8 mouse cellular contexts compared by ENCODE assay signal in genomic region chr4:119539031-119539824, GRCm38 (mm10). TPM values are rescaled to one million over a fixed set of nuclear protein-coding genes. Genes with fewer than 3 reads are reported as not detected.
A peak's percentile ranks its signal among the peaks of the same experiment; 100 is the strongest.
DNase-seq lines count a peak whose midpoint lies in the region; ATAC-seq and TF ChIP-seq lines count a peak whose summit lies in the region.

Frg2f1 (minus strand) TSS chr4:119539529.

- 0 out of 4 replicates have a peak, but pooled peaks of 1 of the 2 experiments have one; percentile 0 for TF ChIP-seq CTCF in CH12.LX (conservative IDR thresholded peaks at IDR 0.05 in 1 of 2, IDR thresholded peaks at IDR 0.05 in 1 of 2; ENCODE audit: low read depth in 2 of 2, low read length in 2 of 2)

- H3K9ac ChIP-seq in CH12.LX (ENCODE audit: insufficient read depth, low read depth): peak within 1 kb of the TSS; percentile 94
- H3K9ac ChIP-seq in forebrain, embryonic 11.5 days (ENCODE audit: low read length): peak within 1 kb of the TSS; percentile 94
- peak within 1 kb of the TSS; percentile 97 for H3K9ac ChIP-seq in heart, embryonic 16.5 days (ENCODE audit: low read length)
- H3K9ac ChIP-seq in liver, embryonic 15.5 days: peak within 1 kb of the TSS; percentile 89
- peak within 1 kb of the TSS; percentile 97 for H3K9ac ChIP-seq in neural tube, embryonic 12.5 days

- TF ChIP-seq EP300 in CH12.LX (IDR thresholded peaks at IDR 0.05; ENCODE audit: low read length): no peak

- peak; percentile 87 for DNase-seq in CH12.LX (ENCODE audit: extremely low read depth)
- DNase-seq in c-Kit-positive CD71-positive TER-119-negative erythroid progenitor cells, embryonic 14.5 days (ENCODE audit: low read depth): peak; percentile 76
- peak; percentile 98 for DNase-seq in forebrain, embryonic 11.5 days (ENCODE audit: low spot score)
- DNase-seq in kidney, postnatal 36 days: peak; percentile 96 to 98
- peak; percentile 92 for DNase-seq in telencephalon, adult 2 months (ENCODE audit: low read depth, low spot score)

- dilution Hi-C loops in CH12.LX (cut with MboI; ENCODE audit: extremely low pct_ligation_motif_present, extremely low pct_unique_long_range_greater_than_20kb, low sequenced_read_pairs): no loop called here

- H3K27ac ChIP-seq in CH12.LX (ENCODE audit: insufficient read depth, low read depth): peak within 1 kb of the TSS; percentile 85
- peak within 1 kb of the TSS; percentile 96 for H3K27ac ChIP-seq in forebrain, embryonic 11.5 days (ENCODE audit: low read depth, low read length)
- peak within 1 kb of the TSS; percentile 99 for H3K27ac ChIP-seq in heart, embryonic 16.5 days (ENCODE audit: low read length)
- H3K27ac ChIP-seq in liver, embryonic 15.5 days (replicated peaks): peak within 1 kb of the TSS; percentile 89
- peak within 1 kb of the TSS; percentile 99 for H3K27ac ChIP-seq in neural tube, embryonic 12.5 days

- peak; percentile 95 for ATAC-seq in forebrain, embryonic 11.5 days (replicated peaks; ENCODE audit: low FRiP score)
- peak; percentile 92 for ATAC-seq in heart, embryonic 16.5 days (replicated peaks; ENCODE audit: extremely low read depth, insufficient read depth, low FRiP score)
- ATAC-seq in liver, embryonic 15.5 days (ENCODE audit: insufficient read depth): peak; percentile 95
- peak; percentile 93 for ATAC-seq in neural tube, embryonic 12.5 days (ENCODE audit: low FRiP score, low read depth)

- peaks cover 38% of the 10 kb centered on the region for H3K79me2 ChIP-seq in CH12.LX (replicated peaks; ENCODE audit: control insufficient read depth, extremely low read depth, insufficient read depth, poor library complexity, severe bottlenecking)

- H3K4me2 ChIP-seq in CH12.LX (ENCODE audit: insufficient read depth, low read depth, poor library complexity, severe bottlenecking): peak within 1 kb of the TSS; percentile 92
- H3K4me2 ChIP-seq in forebrain, embryonic 11.5 days (ENCODE audit: low read depth, low read length, severe bottlenecking): peak within 1 kb of the TSS; percentile 80
- H3K4me2 ChIP-seq in heart, embryonic 16.5 days (ENCODE audit: low read depth, low read length): peak within 1 kb of the TSS; percentile 89
- peak within 1 kb of the TSS; percentile 97 for H3K4me2 ChIP-seq in liver, embryonic 15.5 days
- H3K4me2 ChIP-seq in neural tube, embryonic 12.5 days (replicated peaks): peak within 1 kb of the TSS; percentile 78

- 1% methylated on average over 72 of the region's 85 CpGs for WGBS in forebrain, embryonic 11.5 days
- under 1% methylated on average over 76 of the region's 85 CpGs for WGBS in heart, embryonic 16.5 days
- WGBS in liver, embryonic 15.5 days (ENCODE audit: insufficient replicate concordance): under 1% methylated on average over 85 of the region's 85 CpGs
- under 1% methylated on average over 84 of the region's 85 CpGs for WGBS in neural tube, embryonic 12.5 days

- H3K9me3 ChIP-seq in CH12.LX (replicated peaks; ENCODE audit: low read length): no peaks in the 10 kb centered on the region
- no peaks in the 10 kb centered on the region for H3K9me3 ChIP-seq in forebrain, embryonic 11.5 days (ENCODE audit: control insufficient read depth, low read length)
- no peaks in the 10 kb centered on the region for H3K9me3 ChIP-seq in heart, embryonic 16.5 days (replicated peaks; ENCODE audit: control insufficient read depth, low read length)
- no peaks in the 10 kb centered on the region for H3K9me3 ChIP-seq in liver, embryonic 15.5 days (replicated peaks)
- no peaks in the 10 kb centered on the region for H3K9me3 ChIP-seq in neural tube, embryonic 12.5 days

- no peaks in the 10 kb centered on the region for H3K27me3 ChIP-seq in CH12.LX (replicated peaks)
- no peaks in the 10 kb centered on the region for H3K27me3 ChIP-seq in forebrain, embryonic 11.5 days (ENCODE audit: control insufficient read depth, insufficient read depth, low read length)
- H3K27me3 ChIP-seq in heart, embryonic 16.5 days (ENCODE audit: control insufficient read depth, insufficient read depth, low read length): no peaks in the 10 kb centered on the region
- no peaks in the 10 kb centered on the region for H3K27me3 ChIP-seq in liver, embryonic 15.5 days
- H3K27me3 ChIP-seq in neural tube, embryonic 12.5 days (replicated peaks): no peaks in the 10 kb centered on the region

- peaks cover 0 to 2% of the 10 kb centered on the region in 2 experiments for H3K36me3 ChIP-seq in CH12.LX (replicated peaks in 1 of 2; ENCODE audit: control insufficient read depth in 1 of 2, insufficient read depth in 1 of 2, low read length in 1 of 2)
- H3K36me3 ChIP-seq in forebrain, embryonic 11.5 days (ENCODE audit: control insufficient read depth, insufficient read depth, low read length): no peaks in the 10 kb centered on the region
- H3K36me3 ChIP-seq in heart, embryonic 16.5 days (ENCODE audit: control insufficient read depth, insufficient read depth): no peaks in the 10 kb centered on the region
- no peaks in the 10 kb centered on the region for H3K36me3 ChIP-seq in liver, embryonic 15.5 days (replicated peaks)
- no peaks in the 10 kb centered on the region for H3K36me3 ChIP-seq in neural tube, embryonic 12.5 days

- peaks cover 0 to 38% of the 10 kb centered on the region in 2 experiments; a peak in 2 of 4 replicates for H3K4me1 ChIP-seq in CH12.LX (ENCODE audit: control insufficient read depth in 1 of 2, insufficient read depth in 2 of 2)
- H3K4me1 ChIP-seq in forebrain, embryonic 11.5 days (replicated peaks; ENCODE audit: control insufficient read depth, insufficient read depth, low read length): peaks cover 4% of the 10 kb centered on the region; the same call in 1 of the 2 replicates
- H3K4me1 ChIP-seq in heart, embryonic 16.5 days (ENCODE audit: control insufficient read depth, insufficient read depth, low read length): peaks cover 19% of the 10 kb centered on the region
- peaks cover 41% of the 10 kb centered on the region for H3K4me1 ChIP-seq in liver, embryonic 15.5 days (replicated peaks)
- H3K4me1 ChIP-seq in neural tube, embryonic 12.5 days: peaks cover 15% of the 10 kb centered on the region; the same call in 1 of the 2 replicates

- in situ Hi-C loops in CH12.LX (cut with MboI; ENCODE audit: low pct_ligation_motif_present, low pct_unique_long_range_greater_than_20kb, low sequenced_read_pairs): loop anchor here (10.0 kb wide), 2 partner anchors 104 to 294 kb away; no protein-coding TSS in a partner anchor

- H3K4me3 ChIP-seq in CH12.LX (replicated peaks in 1 of 3; ENCODE audit: low read depth in 2 of 3, low read length in 2 of 3, poor library complexity in 1 of 3): peak within 1 kb of the TSS; percentile 82 to 100 (median 99)
- peak within 1 kb of the TSS; percentile 93 for H3K4me3 ChIP-seq in forebrain, embryonic 11.5 days (ENCODE audit: low read depth, low read length)
- peak within 1 kb of the TSS; percentile 99 for H3K4me3 ChIP-seq in heart, embryonic 16.5 days (ENCODE audit: low read length)
- H3K4me3 ChIP-seq in liver, embryonic 15.5 days (replicated peaks): peak within 1 kb of the TSS; percentile 94
- H3K4me3 ChIP-seq in neural tube, embryonic 12.5 days: peak within 1 kb of the TSS; percentile 83

- TF ChIP-seq POLR2A in CH12.LX (IDR thresholded peaks at IDR 0.05; ENCODE audit: low read depth, low read length): peak; percentile 63

- no peak for TF ChIP-seq RAD21 in CH12.LX (IDR thresholded peaks at IDR 0.05; ENCODE audit: low read depth, low read length)

TF ChIP-seq in CH12.LX, 34 proteins besides CTCF, POLR2A, EP300 and RAD21 (continues in another document):
- TF ChIP-seq NRF1 (IDR thresholded peaks at IDR 0.05; ENCODE audit: low read depth, low read length): peak; percentile 37; the same call in 1 of the 2 replicates
- TF ChIP-seq POLR2AphosphoS2 (IDR thresholded peaks at IDR 0.05; ENCODE audit: low read depth, low read length): peak; percentile 52; the same call in 1 of the 2 replicates
- peak; percentile 6; the same call in 1 of the 2 replicates for TF ChIP-seq RCOR1 (conservative IDR thresholded peaks at IDR 0.05; ENCODE audit: low read depth, low read length)
- no peak for TF ChIP-seq CHD1 (IDR thresholded peaks at IDR 0.05; ENCODE audit: low read depth, low read length)
- no peak for TF ChIP-seq ETS1 (conservative IDR thresholded peaks at IDR 0.05; ENCODE audit: low read depth, low read length)
- peak; percentile 91 for TF ChIP-seq KAT2A (IDR thresholded peaks at IDR 0.05; ENCODE audit: insufficient replicate concordance, low read length)
- TF ChIP-seq HCFC1 (IDR thresholded peaks at IDR 0.05; ENCODE audit: low read depth, low read length): peak; percentile 74
- no peak for TF ChIP-seq MAFK (IDR thresholded peaks at IDR 0.05; ENCODE audit: insufficient replicate concordance, low read length)
- no peak for TF ChIP-seq JUN (IDR thresholded peaks at IDR 0.05; ENCODE audit: insufficient read depth, low read depth, low read length)
- no peak; the same call in 1 of the 2 replicates for TF ChIP-seq GABPA (IDR thresholded peaks at IDR 0.05; ENCODE audit: insufficient replicate concordance, low read depth, low read length)
- TF ChIP-seq MXI1 (IDR thresholded peaks at IDR 0.05; ENCODE audit: low read depth, low read length): peak; percentile 56; the same call in 1 of the 2 replicates
- TF ChIP-seq TBP (conservative IDR thresholded peaks at IDR 0.05; ENCODE audit: low read depth, low read length): no peak; the same call in 1 of the 2 replicates
- TF ChIP-seq UBTF (IDR thresholded peaks at IDR 0.05; ENCODE audit: low read depth, low read length): peak; percentile 89
- 0 out of 2 replicates have a peak, but pooled peaks have one; percentile 12 for TF ChIP-seq SMC3 (IDR thresholded peaks at IDR 0.05; ENCODE audit: low read depth, low read length)
- TF ChIP-seq PAX5 (IDR thresholded peaks at IDR 0.05; ENCODE audit: low read length): no peak
- peak; percentile 82 for TF ChIP-seq CHD2 (IDR thresholded peaks at IDR 0.05; ENCODE audit: low read length)
- no peak for TF ChIP-seq JUND (conservative IDR thresholded peaks at IDR 0.05; ENCODE audit: low read depth, low read length)
- TF ChIP-seq IRF4 (IDR thresholded peaks at IDR 0.05; ENCODE audit: low read depth, low read length): peak; percentile 58
- peak; percentile 68 for TF ChIP-seq MAX (IDR thresholded peaks at IDR 0.05; ENCODE audit: low read length)
- peak; percentile 54 for TF ChIP-seq USF1 (IDR thresholded peaks at IDR 0.05; ENCODE audit: low read depth, low read length)
- no peak for TF ChIP-seq E2F4 (IDR thresholded peaks at IDR 0.05; ENCODE audit: insufficient replicate concordance, low read depth, low read length)

RNA-seq across cellular contexts. Expression of gene Frg2f1, which starts in this region (rescaled TPM):
- total RNA-seq in CH12.LX (2012; rRNA removed) (3.1 and 3.9 TPM in 2 replicates), CH12.LX (2014; rRNA removed) (3.5 TPM in 2 replicates)
- 3.1 and 4.4 TPM in 2 replicates for polyA plus RNA-seq in CH12.LX (2012; ENCODE audit: insufficient read length, low read depth)
- polyA plus RNA-seq in forebrain, embryonic 11.5 days (2014; fragmentation: Nextera tagmentation; extraction: Ambion mirVana): 3.4 TPM in 2 replicates
- 3.1 and 5.6 TPM in 2 replicates for polyA plus RNA-seq in heart, embryonic 16.5 days (2015; fragmentation: Nextera tagmentation; extraction: Ambion mirVana)
- 1.3 and 1.4 TPM in 2 replicates for polyA plus RNA-seq in liver, embryonic 15.5 days (2015; fragmentation: Nextera tagmentation; extraction: Ambion mirVana)
- 3.2 and 4.8 TPM in 2 replicates for polyA plus RNA-seq in neural tube, embryonic 12.5 days (2016; fragmentation: Nextera tagmentation; extraction: Ambion mirVana)

Comparison
In these comparisons a context has a peak if more than half of its experiments do, and no peak if none do; other contexts are left out.
1. Peak in every context shown above with its lines: DNase-seq, ATAC-seq, H3K4me3 ChIP-seq and H3K27ac ChIP-seq.